Mouse (Mus musculus): ENCODE results near the gene Aebp2. TPM values are rescaled to one million over a fixed set of nuclear protein-coding genes. Genes with fewer than 3 reads are reported as not detected.

The Aebp2 gene
- total RNA-seq, 2 experiments from 2014 or later: 44.8 to 45.6 TPM

- DNase-seq (ENCODE audit: low spot score in 2 of 2): no peak
These were observed 67.3 kb downstream of the Aebp2 start for GRCm38 (mm10) chr6:140689617-140690404.

GRCm38 (mm10) chr6:140692160-140692559, 69.7 kb downstream of the Aebp2 start:
- DNase-seq (ENCODE audit: low spot score in 2 of 2): no peak

- no peak for DNase-seq (ENCODE audit: low spot score in 2 of 2)
These were observed 73.9 kb downstream of the Aebp2 start for GRCm38 (mm10) chr6:140696192-140696879.

DNA sequence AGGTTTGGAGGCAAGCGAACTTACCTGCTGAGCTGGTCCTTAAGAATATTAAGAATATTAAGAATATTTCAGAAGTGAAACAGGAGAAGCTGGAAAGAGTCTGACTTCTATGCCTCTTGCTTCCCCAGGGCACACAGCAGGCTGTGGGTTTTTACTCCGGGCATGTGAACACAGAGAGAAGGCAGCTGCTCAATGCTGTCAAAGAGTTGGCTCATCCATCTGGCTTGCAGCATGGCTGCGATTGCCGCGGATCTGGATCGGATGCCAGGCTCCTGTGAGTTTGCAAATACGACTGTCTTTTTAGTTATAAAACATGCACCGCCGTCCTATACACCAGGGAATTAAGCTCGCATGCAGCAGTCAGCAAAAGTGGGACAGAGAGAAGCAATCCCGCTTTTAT, 75.5 kb downstream of the Aebp2 start:
- no peak for DNase-seq (ENCODE audit: low spot score in 2 of 2)

- DNase-seq (ENCODE audit: low spot score in 2 of 2): no peak
These were observed 76.1 kb downstream of the Aebp2 start for GRCm38 (mm10) chr6:140698596-140698995.

- DNase-seq (ENCODE audit: low spot score in 2 of 2): no peak
These were observed 78.8 kb downstream of the Aebp2 start for GRCm38 (mm10) chr6:140701259-140701658.

GRCm38 (mm10) chr6:140705132-140705531, 82.7 kb downstream of the Aebp2 start:
- no peak for DNase-seq (ENCODE audit: low spot score in 2 of 2)

- no peak for DNase-seq (ENCODE audit: low spot score in 2 of 2)
These were observed 83.6 kb downstream of the Aebp2 start for GRCm38 (mm10) chr6:140706056-140706455.

DNA sequence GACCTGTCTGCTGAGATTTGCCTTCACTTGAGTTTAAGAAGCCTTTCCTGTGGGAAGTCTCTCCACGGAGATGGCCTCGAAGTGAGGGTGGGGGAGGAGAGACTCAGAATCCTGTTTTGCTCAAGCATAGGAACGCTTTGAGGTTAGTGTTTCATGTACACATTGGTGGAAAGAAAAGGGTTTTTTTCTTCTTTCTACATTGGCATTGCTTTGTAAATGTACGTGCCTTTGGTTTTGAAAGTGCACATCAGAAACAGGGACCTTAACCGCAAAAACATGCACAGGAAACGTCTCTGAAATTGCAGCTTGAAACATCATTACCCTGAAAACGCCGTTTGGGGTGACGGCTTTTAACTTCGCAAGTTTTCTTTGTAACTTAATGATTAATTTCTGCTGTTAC, 85.6 kb downstream of the Aebp2 start:
- no peak for DNase-seq (ENCODE audit: low spot score in 2 of 2)

GRCm38 (mm10) chr6:140709415-140710107, 87.1 kb downstream of the Aebp2 start:
- no peak for DNase-seq (ENCODE audit: low spot score in 2 of 2)

DNA sequence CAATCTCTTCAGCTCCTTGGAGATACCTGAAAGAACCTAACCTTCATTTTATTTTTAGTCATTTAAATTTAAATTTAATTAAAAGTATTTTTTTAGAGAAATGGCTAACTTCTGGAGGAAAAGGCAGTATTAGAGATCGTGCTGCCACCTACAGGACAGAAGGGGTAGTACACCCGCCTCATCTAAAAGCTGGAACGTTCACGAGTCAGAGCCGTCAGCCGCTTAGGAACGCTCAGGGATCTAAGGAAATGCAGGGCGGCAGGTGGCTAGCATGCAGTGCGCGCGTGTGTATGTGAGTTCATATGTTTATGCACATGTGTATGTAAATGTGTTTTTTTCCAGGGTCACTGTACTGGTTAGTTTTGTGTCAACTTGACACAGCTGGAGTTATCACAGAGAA, 90.3 kb downstream of the Aebp2 start:
- DNase-seq (ENCODE audit: low spot score in 2 of 2): peak; percentile 60 to 64

DNA sequence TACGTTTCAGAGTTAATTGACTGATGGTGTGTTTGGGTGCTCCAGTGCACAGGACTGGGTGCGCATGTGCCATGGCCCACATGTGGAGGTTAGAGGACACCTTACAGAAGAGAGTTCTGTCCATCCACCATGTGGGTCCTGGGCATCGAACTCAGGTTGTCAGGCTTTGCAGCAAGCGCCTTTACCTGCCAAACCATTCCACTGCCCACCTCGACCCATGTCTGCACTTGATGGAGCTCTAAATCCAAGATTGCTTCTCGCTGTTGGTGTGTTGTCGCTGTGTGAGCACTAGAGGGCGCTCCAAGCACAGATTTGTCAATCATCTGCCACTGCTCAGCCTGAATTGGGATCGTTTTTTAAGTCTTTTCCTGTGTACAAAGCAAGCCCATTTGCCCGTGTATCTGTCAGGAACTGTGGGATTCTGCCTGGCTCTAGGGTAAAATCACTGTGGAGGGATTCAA, 92.5 kb downstream of the Aebp2 start:
- peak; percentile 65 to 70 for DNase-seq (ENCODE audit: low spot score in 2 of 2)

DNA sequence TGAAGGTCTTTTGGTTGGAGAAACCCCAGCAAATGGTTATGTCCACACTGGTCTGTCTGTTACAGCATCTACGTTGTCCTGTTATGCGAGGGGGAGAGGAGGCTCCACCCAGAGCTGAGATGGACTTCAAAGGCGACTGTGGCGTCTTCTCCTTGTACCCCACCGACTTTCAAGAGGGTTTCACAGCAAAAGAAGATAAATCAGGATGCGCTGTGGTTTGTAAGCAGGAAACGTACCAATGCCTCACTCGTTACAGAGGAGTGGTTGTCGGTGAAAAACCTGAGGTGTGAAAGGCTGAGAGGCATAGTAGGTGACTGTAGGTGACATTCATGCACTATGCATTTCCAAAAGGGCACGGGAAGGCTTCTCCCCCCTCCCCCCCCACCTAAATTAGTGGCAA, 99.6 kb downstream of the Aebp2 start:
- no peak for DNase-seq (ENCODE audit: low spot score in 2 of 2)

Other genes with a start within 250 kb of the Aebp2 start
- 10 to 100 TPM; 17.5 to 28.1 TPM for gene Plekha5, start 198.6 kb upstream of the Aebp2 start, total RNA-seq (2021)
- gene Gm11077, start 106.6 kb downstream of the Aebp2 start, total RNA-seq (2021): not detected

Measured in adrenal gland, adult 18-20 months (tissue).